Mouse (Mus musculus) hindbrain, postnatal 0 days (tissue): ENCODE results near the gene Nf1. TPM values are rescaled to one million over a fixed set of nuclear protein-coding genes. Genes with fewer than 3 reads are reported as not detected.

Source experiments
- ATAC-seq: fragments of 200-750 bp; cut with Nextera tagmentation; 2 replicates; pipeline ENCODE4 v1.8.0; 2017; ENCODE audit warnings: mild to moderate bottlenecking, moderate TSS enrichment, moderate library complexity
- DNase-seq: peaks from one replicate; pipeline ENCODE4 v3.0.0-alpha.2; 2015; ENCODE audit warnings: low spot score
- H3K27ac ChIP-seq: fragments of 300-500 bp; sonication (generic); 2 replicates; pipeline ENCODE4 v1.5.1; 2014; ENCODE audit warnings: mild to moderate bottlenecking
- H3K27me3 ChIP-seq: fragments of 300-500 bp; sonication (generic); 2 replicates; pipeline ENCODE4 v1.6.1; 2014; ENCODE audit warnings: low read length, mixed read lengths; ENCODE audit not compliant: insufficient read depth
- H3K36me3 ChIP-seq: fragments of 300-500 bp; sonication (generic); 2 replicates; pipeline ENCODE4 v1.6.1; 2014; ENCODE audit warnings: low read length, mixed read lengths; ENCODE audit not compliant: insufficient read depth
- H3K4me1 ChIP-seq: fragments of 300-500 bp; sonication (generic); 2 replicates; pipeline ENCODE4 v1.6.1; 2014; ENCODE audit warnings: antibody characterized with exemption, low read length, mixed read lengths; ENCODE audit not compliant: insufficient read depth
- H3K4me2 ChIP-seq: fragments of 300-500 bp; sonication (generic); 2 replicates; pipeline ENCODE4 v1.6.1; 2014; ENCODE audit warnings: low read depth, mild to moderate bottlenecking, low read length, moderate library complexity, mixed read lengths
- H3K4me3 ChIP-seq: fragments of 300-500 bp; sonication (generic); 2 replicates; pipeline ENCODE4 v1.5.1; 2014; ENCODE audit warnings: low read length
- H3K9ac ChIP-seq: fragments of 300-500 bp; sonication (generic); replicated peaks from 2 replicates; pipeline ENCODE4 v1.6.1; 2014; ENCODE audit warnings: mild to moderate bottlenecking, low read length, moderate library complexity, mixed read lengths
- H3K9me3 ChIP-seq: fragments of 300-500 bp; sonication (generic); 2 replicates; pipeline ENCODE4 v1.6.1; 2016; ENCODE audit warnings: low read length, mixed read lengths
- CTCF ChIP-seq: IDR thresholded peaks from 2 replicates; pipeline ENCODE4 v1.5.1; 2016; ENCODE audit warnings: antibody characterized with exemption, control low read depth, low read depth
- WGBS: fragments of 180-500 bp; shearing (Covaris S2); extraction: QIAGEN DNeasy Blood & Tissue Kit; methylation state at CpG from one replicate; pipeline ENCODE4 v1.1.7; 2014; 5-methylcytosine and 5-hydroxymethylcytosine counted together
- polyA plus RNA-seq: library from polyadenylated mRNA; unstranded; fragments of >200 nt; fragmentation: Nextera tagmentation; extraction: Ambion mirVana; gene quantifications from 2 replicates; pipeline ENCODE4 v1.2.1, GENCODE M21; 2015
- total RNA-seq: library from RNA; depleted of rRNA; stranded (reverse); fragments of >200 nt; gene quantifications from 2 replicates; pipeline ENCODE4 v1.2.3, GENCODE M21; 2014

Nf1 gene
- total and polyA plus RNA-seq, 2 experiments from 2014 or later, result 8.7 to 68.4 TPM

DNA sequence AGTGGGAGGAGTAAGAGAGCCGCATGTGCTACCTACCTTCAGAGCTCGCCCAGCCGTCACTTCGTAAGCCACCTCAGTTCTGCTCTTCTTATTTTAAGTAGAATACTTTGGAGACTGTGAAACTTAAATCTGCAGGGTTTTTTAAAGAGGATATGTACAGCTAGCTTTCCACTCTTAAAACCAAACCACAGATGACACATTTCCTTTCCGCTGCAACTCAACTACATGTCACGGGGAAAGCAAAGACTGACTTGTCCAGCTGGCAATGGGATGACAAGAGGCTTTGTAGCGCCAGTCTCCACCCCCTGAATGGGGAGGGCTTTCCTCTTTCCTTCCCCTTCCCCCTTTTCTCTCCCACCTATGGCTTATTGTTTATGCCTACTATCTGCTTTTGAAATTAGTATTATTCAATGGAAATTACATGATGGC is 190.9 kb downstream of the Nf1 start, which contains the start of the genes Evi2 and Evi2a:
Gene Evi2, minus strand, starts transcription at position 257 of the 429 bp plus-strand sequence.
Gene Evi2a, minus strand, starts transcription at position 277 of the 429 bp plus-strand sequence.
- no peak for TF ChIP-seq CTCF
- Histone ChIP-seq H3K9me3 (no peaks in the 10 kb centered on the region), H3K4me3 (no peak within 1 kb of the TSS), H3K9ac (no peak within 1 kb of the TSS), H3K4me2 (no peak within 1 kb of the TSS), H3K4me1 (0 out of 2 replicates have a peak, but pooled peaks cover 4% of the 10 kb centered on the region), H3K27me3 (no peaks in the 10 kb centered on the region), H3K36me3 (no peaks in the 10 kb centered on the region; the same call in 1 of the 2 replicates), H3K27ac (no peak within 1 kb of the TSS)
- DNase-seq, result no peak
- ATAC-seq, result no peak
- WGBS, result 81% methylated on average over 7 of the region's 7 CpGs

DNA sequence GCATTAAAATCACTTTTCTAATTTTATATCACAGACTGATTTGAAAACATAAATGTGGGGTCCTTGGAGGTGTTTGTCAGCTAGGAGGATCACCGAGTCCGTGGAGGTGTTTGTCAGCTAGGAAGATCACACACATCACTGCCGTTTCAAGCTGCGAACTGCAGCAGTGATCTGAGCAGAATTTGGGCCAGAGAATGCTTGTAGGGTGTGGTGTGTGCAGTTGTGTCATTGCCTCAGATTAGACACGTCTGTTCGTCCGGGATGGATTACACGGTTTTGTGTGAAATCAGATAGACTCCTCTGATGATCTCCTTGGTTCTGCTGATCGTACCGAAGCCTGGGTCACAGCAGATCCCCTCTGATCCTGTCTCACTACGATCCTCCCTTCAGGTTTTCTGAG is 191.3 kb downstream of the Nf1 start:
- H3K4me3 ChIP-seq, result no peak overlapping the region
- H3K9me3 ChIP-seq, result no peaks in the 10 kb centered on the region
- 92% methylated on average over 11 of the region's 11 CpGs for whole genome bisulfite sequencing
- 0 out of 2 replicates have a peak, but pooled peaks cover 4% of the 10 kb centered on the region for H3K4me1 ChIP-seq
- no peak overlapping the region for H3K27ac ChIP-seq
- TF ChIP-seq CTCF, result no peak
- no peaks in the 10 kb centered on the region for H3K27me3 ChIP-seq
- DNase-seq (no peak), ATAC-seq (no peak)
- H3K9ac ChIP-seq, result no peak overlapping the region
- no peak overlapping the region for H3K4me2 ChIP-seq
- peaks cover 4% of the 10 kb centered on the region; the same call in 1 of the 2 replicates for H3K36me3 ChIP-seq

DNA sequence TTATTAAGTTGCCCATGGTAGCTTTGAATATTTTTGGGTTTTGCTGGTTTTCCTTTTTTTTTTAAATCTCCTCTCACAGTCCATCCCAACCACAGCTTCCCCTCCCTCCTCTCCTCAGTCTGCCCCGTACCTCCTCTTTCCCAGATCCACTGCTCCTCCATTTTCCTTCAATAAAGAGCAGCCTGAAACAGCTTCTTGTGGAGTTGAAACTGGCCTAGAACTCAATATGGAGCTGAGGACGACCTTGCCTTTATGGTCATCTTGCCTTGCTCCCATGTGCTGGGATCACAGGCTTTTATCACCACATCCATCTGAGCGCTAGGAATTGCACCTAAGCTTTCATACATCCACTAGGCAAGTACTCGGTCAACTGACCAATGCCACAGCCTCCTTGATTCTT is 192.0 kb downstream of the Nf1 start:
- 95% methylated on average over 4 of the region's 4 CpGs for WGBS
- H3K9me3 ChIP-seq, result no peaks in the 10 kb centered on the region
- ATAC-seq, result no peak
- no peak overlapping the region for H3K4me2 ChIP-seq
- H3K4me1 ChIP-seq, result 0 out of 2 replicates have a peak, but pooled peaks cover 4% of the 10 kb centered on the region
- peaks cover 8% of the 10 kb centered on the region; the same call in 1 of the 2 replicates for H3K36me3 ChIP-seq
- no peak overlapping the region for H3K9ac ChIP-seq
- no peaks in the 10 kb centered on the region for H3K27me3 ChIP-seq
- DNase-seq, result no peak
- no peak overlapping the region for H3K4me3 ChIP-seq
- no peak overlapping the region for H3K27ac ChIP-seq
- no peak for TF ChIP-seq CTCF

DNA sequence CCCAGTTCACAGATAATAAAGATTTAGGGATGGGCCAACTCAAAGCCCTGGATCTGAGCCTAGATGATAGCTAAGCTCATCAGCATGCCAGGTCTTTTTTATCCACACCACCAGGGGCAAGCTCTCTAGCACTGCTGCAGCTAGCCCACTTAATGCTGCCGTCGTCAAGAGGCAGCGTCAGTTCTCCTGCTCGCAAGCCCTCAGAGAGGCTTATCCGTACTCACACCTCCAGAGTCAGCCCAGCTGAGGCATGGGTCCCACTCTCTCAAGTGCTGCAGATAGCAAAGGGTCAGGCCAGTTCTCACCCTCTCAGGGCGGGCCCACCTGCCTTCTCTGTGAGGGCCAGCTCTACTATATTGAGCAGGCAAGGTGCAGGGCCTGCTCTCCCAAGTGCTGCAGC is 193.8 kb downstream of the Nf1 start:
- ATAC-seq (no peak), DNase-seq (no peak)
- H3K4me1 ChIP-seq, result no peaks in the 10 kb centered on the region
- H3K36me3 ChIP-seq, result peaks cover 11% of the 10 kb centered on the region; the same call in 1 of the 2 replicates
- no peak overlapping the region for H3K9ac ChIP-seq
- no peak for TF ChIP-seq CTCF
- no peak overlapping the region for H3K4me2 ChIP-seq
- H3K27me3 ChIP-seq, result no peaks in the 10 kb centered on the region
- H3K27ac ChIP-seq, result no peak overlapping the region
- 88% methylated on average over 6 of the region's 6 CpGs for WGBS
- H3K4me3 ChIP-seq, result no peak overlapping the region
- H3K9me3 ChIP-seq, result no peaks in the 10 kb centered on the region

DNA sequence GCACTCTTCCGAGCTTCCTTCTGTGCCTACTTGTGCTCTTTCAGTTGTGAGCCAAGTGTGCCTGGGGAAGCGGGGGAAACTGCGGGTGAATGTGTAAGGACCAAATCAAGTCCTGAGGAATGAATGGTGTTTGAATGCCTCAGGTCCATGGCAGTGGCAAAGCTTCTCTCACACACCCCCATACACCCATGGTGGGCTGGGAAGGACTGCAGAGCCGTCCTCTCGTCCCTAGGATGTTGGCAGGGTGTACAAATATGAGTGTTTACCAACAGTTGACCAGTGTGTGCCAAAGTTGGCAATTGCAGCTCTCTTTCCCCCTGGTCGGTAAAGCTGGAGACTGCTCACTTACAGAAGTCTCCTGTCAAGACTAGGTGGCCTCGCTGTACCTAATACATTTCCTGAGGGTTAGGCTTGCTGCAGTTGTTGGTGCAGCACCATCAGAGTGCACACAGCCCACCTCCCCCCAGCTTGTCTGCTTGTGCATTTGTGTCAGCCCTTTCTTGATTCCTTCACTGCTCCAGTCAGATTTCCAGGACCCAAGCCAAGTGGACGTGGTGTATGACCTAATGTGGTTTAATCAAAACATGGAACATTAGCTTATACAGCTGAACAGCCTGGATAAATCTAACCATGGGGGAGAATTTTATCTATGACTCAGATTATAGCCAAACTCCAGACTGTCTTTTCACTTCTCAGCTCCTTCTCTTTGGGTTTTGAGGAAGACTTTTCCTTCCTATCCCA is 194.6 kb downstream of the Nf1 start:
- WGBS, result 57% methylated on average over 8 of the region's 8 CpGs
- Histone ChIP-seq H3K4me3 (no peak overlapping the region), H3K27me3 (no peaks in the 10 kb centered on the region), H3K4me2 (no peak overlapping the region), H3K4me1 (no peaks in the 10 kb centered on the region), H3K9ac (no peak overlapping the region), H3K9me3 (no peaks in the 10 kb centered on the region), H3K36me3 (peaks cover 13% of the 10 kb centered on the region; the same call in 1 of the 2 replicates), H3K27ac (peak overlapping the region; percentile 45; the same call in 1 of the 2 replicates)
- peak; percentile 58 for DNase-seq
- TF ChIP-seq CTCF, result no peak
- ATAC-seq, result peak; percentile 38; the same call in 1 of the 2 replicates

DNA sequence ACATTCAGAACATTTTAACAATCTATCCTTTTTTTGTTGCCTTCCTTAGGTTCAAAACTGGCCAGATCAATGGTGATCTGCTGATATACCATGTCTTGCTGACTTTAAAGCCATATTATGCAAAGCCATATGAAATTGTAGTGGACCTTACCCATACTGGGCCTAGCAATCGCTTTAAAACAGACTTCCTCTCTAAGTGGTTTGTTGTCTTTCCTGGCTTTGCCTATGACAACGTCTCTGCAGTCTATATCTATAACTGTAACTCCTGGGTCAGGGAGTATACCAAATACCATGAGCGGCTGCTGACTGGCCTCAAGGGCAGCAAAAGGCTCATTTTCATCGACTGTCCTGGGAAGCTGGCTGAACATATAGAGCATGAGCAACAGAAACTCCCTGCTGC is 196.1 kb downstream of the Nf1 start:
- Histone ChIP-seq H3K9ac (no peak overlapping the region), H3K36me3 (peaks cover 13% of the 10 kb centered on the region; the same call in 1 of the 2 replicates), H3K4me1 (no peaks in the 10 kb centered on the region), H3K4me3 (no peak overlapping the region), H3K27ac (no peak overlapping the region), H3K4me2 (no peak overlapping the region), H3K27me3 (no peaks in the 10 kb centered on the region), H3K9me3 (no peaks in the 10 kb centered on the region)
- DNase-seq (no peak), ATAC-seq (no peak)
- 92% methylated on average over 4 of the region's 4 CpGs for WGBS
- TF ChIP-seq CTCF, result no peak

DNA sequence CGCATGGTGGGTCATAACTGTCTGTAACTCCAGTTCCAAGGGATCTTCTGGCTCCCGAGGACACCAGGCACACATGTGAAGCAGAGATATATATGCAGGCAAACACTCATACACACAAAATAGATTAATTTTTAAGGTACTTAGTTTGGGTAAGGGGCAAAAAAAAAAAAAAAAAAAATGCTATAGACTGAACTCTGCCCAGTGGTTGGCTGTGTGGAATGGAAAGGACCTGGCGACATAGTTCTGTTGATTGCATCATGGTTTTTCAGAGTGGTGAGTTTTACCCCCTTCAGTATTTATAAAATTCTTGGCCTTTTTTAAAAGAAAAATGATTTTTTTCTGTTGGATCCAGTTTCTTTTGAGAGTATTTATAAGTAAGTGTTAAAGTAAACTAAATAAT is 196.8 kb downstream of the Nf1 start:
- H3K9me3 ChIP-seq, result no peaks in the 10 kb centered on the region
- H3K4me3 ChIP-seq, result no peak overlapping the region
- no peak overlapping the region for H3K9ac ChIP-seq
- peaks cover 16% of the 10 kb centered on the region for H3K36me3 ChIP-seq
- WGBS, result 93% methylated on average over 3 of the region's 3 CpGs
- no peak overlapping the region for H3K27ac ChIP-seq
- H3K4me2 ChIP-seq, result no peak overlapping the region
- no peak for TF ChIP-seq CTCF
- DNase-seq (no peak), ATAC-seq (no peak)
- H3K4me1 ChIP-seq, result no peaks in the 10 kb centered on the region
- no peaks in the 10 kb centered on the region for H3K27me3 ChIP-seq
